Mouse (Mus musculus) midbrain, embryonic 16.5 days (tissue): ENCODE measurements around the gene Nudt3. TPM values are rescaled to one million over a fixed set of nuclear protein-coding genes. Genes with fewer than 3 reads are reported as not detected.

Experiments
- ATAC-seq: fragments of 200-750 bp; cut with Nextera tagmentation; 2 replicates; pipeline ENCODE4 v1.8.0; 2017; ENCODE audit warnings: moderate TSS enrichment
- H3K27ac ChIP-seq: fragments of 300-500 bp; sonication (generic); 2 replicates; pipeline ENCODE4 v1.5.1; 2014; ENCODE audit warnings: mild to moderate bottlenecking, low read length, mixed read lengths
- H3K27me3 ChIP-seq: fragments of 300-500 bp; sonication (generic); 2 replicates; pipeline ENCODE4 v1.6.1; 2014; ENCODE audit warnings: low read depth, low read length, mixed read lengths; ENCODE audit not compliant: control insufficient read depth, insufficient read depth
- H3K36me3 ChIP-seq: fragments of 300-500 bp; sonication (generic); 2 replicates; pipeline ENCODE4 v1.6.1; 2014; ENCODE audit warnings: mild to moderate bottlenecking, low read length, moderate library complexity, mixed read lengths; ENCODE audit not compliant: control insufficient read depth, insufficient read depth
- H3K4me1 ChIP-seq: fragments of 300-500 bp; sonication (generic); 2 replicates; pipeline ENCODE4 v1.6.1; 2014; ENCODE audit warnings: mild to moderate bottlenecking, low read length, mixed read lengths; ENCODE audit not compliant: control insufficient read depth, insufficient read depth
- H3K4me2 ChIP-seq: fragments of 300-500 bp; sonication (generic); 2 replicates; pipeline ENCODE4 v1.6.1; 2014; ENCODE audit warnings: mild to moderate bottlenecking, low read length, mixed read lengths
- H3K4me3 ChIP-seq: fragments of 300-500 bp; sonication (generic); 2 replicates; pipeline ENCODE4 v1.5.1; 2014; ENCODE audit warnings: low read depth, mild to moderate bottlenecking, low read length, moderate library complexity, mixed read lengths
- H3K9ac ChIP-seq: fragments of 300-500 bp; sonication (generic); 2 replicates; pipeline ENCODE4 v1.6.1; 2014; ENCODE audit warnings: low read depth, low read length, mixed read lengths
- H3K9me3 ChIP-seq: fragments of 300-500 bp; sonication (generic); replicated peaks from 2 replicates; pipeline ENCODE4 v1.6.1; 2014; ENCODE audit warnings: mild to moderate bottlenecking, low read length, mixed read lengths; ENCODE audit not compliant: control insufficient read depth, poor library complexity, severe bottlenecking
- WGBS: fragments of 180-500 bp; shearing (Covaris S2); extraction: QIAGEN DNeasy Blood & Tissue Kit; methylation state at CpG from one replicate; pipeline ENCODE4 v1.1.7; 2014; 5-methylcytosine and 5-hydroxymethylcytosine counted together
- polyA plus RNA-seq: library from polyadenylated mRNA; unstranded; fragments of >200 nt; fragmentation: Nextera tagmentation; extraction: Ambion mirVana; gene quantifications from 2 replicates; pipeline ENCODE4 v1.2.1, GENCODE M21; 2015

Gene Nudt3
- polyA plus RNA-seq, result 246 and 248 TPM in 2 replicates

- H3K27ac ChIP-seq, result peak within 1 kb of the TSS; percentile 99
These were observed at the start of gene Nudt3 for GRCm38 (mm10) chr17:27623360-27624326. Nudt3 (minus strand) TSS chr17:27623495.

DNA sequence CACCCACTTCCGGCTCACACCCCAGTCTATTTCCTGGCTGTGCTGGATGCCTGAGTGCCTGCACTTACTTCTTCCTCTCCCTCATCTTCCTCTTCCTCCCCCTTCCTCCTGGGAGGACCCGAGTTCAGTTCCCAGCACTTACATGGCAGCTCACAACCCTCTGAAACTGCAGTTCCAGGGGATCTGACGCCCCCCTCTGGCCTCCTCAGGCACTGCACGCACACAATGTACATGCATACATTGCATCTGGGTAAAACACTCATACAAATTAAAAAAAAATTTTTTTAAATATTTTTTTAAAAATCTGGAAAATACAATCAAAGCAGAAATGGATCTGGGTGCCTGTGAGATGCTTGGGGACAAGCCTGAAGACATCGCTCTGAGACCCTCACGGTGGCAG is 48.4 kb upstream of the Nudt3 start:
- H3K4me3 ChIP-seq, result no peak overlapping the region
- no peak overlapping the region for H3K27ac ChIP-seq
- ATAC-seq, result no peak
- WGBS, result 87% methylated on average over 6 of the region's 6 CpGs
- no peaks in the 10 kb centered on the region for H3K36me3 ChIP-seq
- H3K4me2 ChIP-seq, result no peak overlapping the region
- H3K4me1 ChIP-seq, result no peaks in the 10 kb centered on the region; the same call in 1 of the 2 replicates
- no peaks in the 10 kb centered on the region for H3K9me3 ChIP-seq
- no peaks in the 10 kb centered on the region for H3K27me3 ChIP-seq
- no peak overlapping the region for H3K9ac ChIP-seq

More at GRCm38 (mm10) chr17:27623360-27624326, at the start of gene Nudt3:
- Histone ChIP-seq H3K4me2 (peak within 1 kb of the TSS; percentile 89), H3K36me3 (no peaks in the 10 kb centered on the region), H3K4me3 (peak within 1 kb of the TSS; percentile 97), H3K9ac (peak within 1 kb of the TSS; percentile 92), H3K9me3 (no peaks in the 10 kb centered on the region), H3K27me3 (no peaks in the 10 kb centered on the region), H3K4me1 (peaks cover 26% of the 10 kb centered on the region)
- WGBS, result 8% methylated on average over 78 of the region's 91 CpGs
- peak; percentile 89 for ATAC-seq

DNA sequence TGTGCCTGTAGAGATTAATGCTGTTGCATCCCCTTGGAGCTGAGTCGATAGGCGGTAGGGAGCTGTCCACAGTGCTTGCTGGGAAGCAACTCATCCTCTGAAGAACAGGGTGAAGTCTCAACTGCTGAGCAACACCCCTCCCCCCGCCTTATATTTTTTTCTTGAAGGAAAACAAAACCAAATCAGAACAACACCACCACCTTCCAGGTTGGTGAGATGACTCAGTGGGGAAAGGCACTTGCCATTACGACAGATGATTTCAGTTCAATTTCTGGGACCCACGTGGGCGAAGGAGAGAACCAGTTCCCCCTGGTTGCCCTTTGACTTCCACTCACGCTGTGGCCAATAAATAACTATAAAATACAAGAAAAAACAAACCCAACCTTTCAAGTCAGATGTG is 35.5 kb upstream of the Nudt3 start:
- Histone ChIP-seq H3K36me3 (no peaks in the 10 kb centered on the region), H3K4me2 (no peak overlapping the region), H3K9ac (no peak overlapping the region), H3K4me1 (peaks cover 10% of the 10 kb centered on the region), H3K27ac (no peak overlapping the region), H3K4me3 (no peak overlapping the region), H3K9me3 (no peaks in the 10 kb centered on the region), H3K27me3 (no peaks in the 10 kb centered on the region)
- 84% methylated on average over 7 of the region's 7 CpGs for WGBS
- no peak for ATAC-seq

- no peak for ATAC-seq
- Histone ChIP-seq H3K9me3 (no peaks in the 10 kb centered on the region), H3K27me3 (no peaks in the 10 kb centered on the region), H3K4me1 (peaks cover 10% of the 10 kb centered on the region), H3K4me2 (peak overlapping the region; percentile 67), H3K36me3 (no peaks in the 10 kb centered on the region), H3K4me3 (no peak overlapping the region), H3K9ac (no peak overlapping the region), H3K27ac (no peak overlapping the region)
- 78% methylated on average over 8 of the region's 8 CpGs for WGBS
These were observed 33.8 kb upstream of the Nudt3 start for GRCm38 (mm10) chr17:27657123-27657522.

DNA sequence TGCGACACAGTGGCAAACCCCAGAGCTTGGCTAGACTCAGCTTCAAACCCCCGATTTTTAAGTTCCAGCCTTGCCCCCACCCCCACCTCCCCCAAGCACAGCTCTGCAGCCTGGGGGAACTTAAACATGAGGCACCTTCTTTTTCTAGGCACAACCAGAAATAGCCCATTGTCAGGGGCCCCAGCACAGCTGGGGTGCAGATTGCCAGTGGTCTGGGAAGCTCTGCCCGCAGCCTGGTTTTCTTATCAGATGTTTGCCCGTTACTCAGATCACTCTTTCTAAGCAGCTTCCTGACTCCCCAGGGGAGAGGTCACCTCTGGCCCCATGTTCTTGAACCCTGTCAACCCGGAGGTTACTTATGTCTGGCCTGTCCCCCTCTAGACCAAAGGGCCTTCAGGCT is 33.1 kb upstream of the Nudt3 start:
- no peaks in the 10 kb centered on the region for H3K9me3 ChIP-seq
- H3K36me3 ChIP-seq, result no peaks in the 10 kb centered on the region
- peaks cover 10% of the 10 kb centered on the region for H3K4me1 ChIP-seq
- WGBS, result 16% methylated on average over 5 of the region's 5 CpGs
- H3K4me2 ChIP-seq, result peak overlapping the region; percentile 67
- H3K4me3 ChIP-seq, result peak overlapping the region; percentile 80
- H3K27ac ChIP-seq, result no peak overlapping the region
- no peaks in the 10 kb centered on the region for H3K27me3 ChIP-seq
- ATAC-seq, result no peak
- peak overlapping the region; percentile 88 for H3K9ac ChIP-seq

- H3K27me3 ChIP-seq, result no peaks in the 10 kb centered on the region
- no peaks in the 10 kb centered on the region for H3K9me3 ChIP-seq
- peak overlapping the region; percentile 51; the same call in 1 of the 2 replicates for H3K27ac ChIP-seq
- peak overlapping the region; percentile 80 for H3K4me3 ChIP-seq
- H3K4me1 ChIP-seq, result peaks cover 10% of the 10 kb centered on the region
- H3K36me3 ChIP-seq, result no peaks in the 10 kb centered on the region
- ATAC-seq, result peak; percentile 46
- H3K9ac ChIP-seq, result peak overlapping the region; percentile 88
- 5% methylated on average over 14 of the region's 14 CpGs for WGBS
- peak overlapping the region; percentile 67 for H3K4me2 ChIP-seq
These were observed 32.7 kb upstream of the Nudt3 start for GRCm38 (mm10) chr17:27656011-27656399.

DNA sequence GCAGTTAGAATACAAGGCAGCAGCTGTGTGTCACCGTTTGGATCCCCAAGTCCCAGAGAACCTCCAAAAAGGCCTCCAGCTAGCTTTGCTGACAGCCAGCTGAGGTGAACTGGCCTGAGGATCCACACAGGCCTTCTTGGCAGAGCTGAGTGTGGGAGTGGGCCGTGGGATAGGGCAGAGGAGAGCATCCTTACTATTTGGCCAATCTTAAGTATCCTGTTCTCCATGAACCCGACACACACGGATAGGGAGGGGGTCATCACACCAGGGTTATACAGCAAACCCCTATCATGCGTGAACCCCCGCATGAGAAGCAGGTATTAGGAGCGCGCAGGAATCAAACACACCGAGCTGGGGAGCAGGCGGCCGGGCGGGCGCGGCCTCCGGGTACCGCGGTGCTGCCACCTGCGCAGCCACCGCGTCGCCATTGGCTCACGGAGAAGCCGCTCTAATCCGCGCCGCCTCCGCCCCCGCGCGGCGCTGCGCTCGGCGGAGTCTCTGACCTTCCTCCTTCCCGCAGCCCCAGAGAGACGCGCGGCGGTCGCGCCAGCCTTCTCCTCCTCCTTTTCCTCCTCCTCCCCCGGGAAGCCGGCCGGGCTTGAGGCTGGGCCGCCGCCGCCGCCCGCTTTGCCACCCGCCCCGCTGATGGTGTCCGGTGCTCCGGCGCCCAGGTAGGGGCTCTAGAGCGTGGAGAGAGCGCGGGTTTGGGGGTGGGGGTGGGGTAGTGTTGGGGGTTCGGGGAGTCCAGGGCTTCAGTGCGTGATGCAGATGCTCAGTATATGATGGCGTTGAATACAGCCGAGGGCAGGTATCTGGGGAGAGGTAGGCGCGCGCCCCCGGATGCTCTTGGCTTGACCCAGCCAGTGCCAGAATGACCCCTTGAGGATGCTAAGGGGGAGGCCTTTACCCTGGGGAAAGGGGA is 32.1 kb upstream of the Nudt3 start, which contains the start of gene Pacsin1:
Gene Pacsin1 (plus strand): TSS at position 421 of the 922 bp plus-strand sequence.
- H3K4me1 ChIP-seq, result peaks cover 10% of the 10 kb centered on the region
- 1% methylated on average over 55 of the region's 65 CpGs for WGBS
- peak; percentile 91 for ATAC-seq
- no peaks in the 10 kb centered on the region for H3K9me3 ChIP-seq
- H3K27ac ChIP-seq, result peak within 1 kb of the TSS; percentile 57
- H3K27me3 ChIP-seq, result no peaks in the 10 kb centered on the region
- no peaks in the 10 kb centered on the region for H3K36me3 ChIP-seq
- H3K4me3 ChIP-seq, result peak within 1 kb of the TSS; percentile 80
- H3K4me2 ChIP-seq, result peak within 1 kb of the TSS; percentile 67
- peak within 1 kb of the TSS; percentile 88 for H3K9ac ChIP-seq

DNA sequence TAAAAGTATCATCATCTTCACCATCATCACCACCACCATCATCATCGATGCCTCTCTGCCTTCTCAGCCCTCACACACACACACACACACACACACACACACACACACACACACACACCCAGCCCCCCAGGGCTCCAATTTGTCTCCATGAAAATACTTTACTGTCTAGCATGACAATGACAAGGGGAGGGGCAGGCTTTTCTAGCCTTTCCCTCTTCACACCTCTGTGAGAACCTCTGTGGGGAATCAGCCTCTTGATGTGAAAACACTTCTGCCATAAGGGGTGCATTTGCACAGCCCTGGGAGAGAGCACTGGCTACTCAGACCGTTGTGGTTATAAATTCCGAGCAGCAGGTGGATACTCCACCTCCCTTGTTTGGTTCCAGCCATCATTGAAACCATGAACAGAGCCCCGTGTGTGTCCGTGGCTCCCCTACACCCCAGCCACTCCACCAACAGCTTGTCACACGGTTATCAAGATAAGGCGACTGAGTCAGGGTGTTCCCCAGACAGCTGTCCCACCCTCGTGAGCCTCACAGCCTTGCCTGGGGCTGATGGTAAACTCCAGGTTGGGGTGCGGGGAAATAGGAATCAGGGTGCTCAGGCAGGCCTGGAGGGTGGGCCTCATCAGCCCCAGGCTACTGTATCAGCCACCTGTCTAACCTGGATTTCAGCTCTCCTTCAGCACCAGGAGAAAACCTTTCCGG is 30.1 kb upstream of the Nudt3 start:
- Histone ChIP-seq H3K9me3 (no peaks in the 10 kb centered on the region), H3K4me1 (peaks cover 10% of the 10 kb centered on the region), H3K36me3 (no peaks in the 10 kb centered on the region), H3K9ac (no peak overlapping the region), H3K4me2 (no peak overlapping the region), H3K27ac (no peak overlapping the region), H3K4me3 (no peak overlapping the region), H3K27me3 (no peaks in the 10 kb centered on the region)
- 77% methylated on average over 10 of the region's 10 CpGs for WGBS
- ATAC-seq, result no peak
